15 mouse cellular contexts compared by ENCODE assay signal in the genomic region with DNA sequence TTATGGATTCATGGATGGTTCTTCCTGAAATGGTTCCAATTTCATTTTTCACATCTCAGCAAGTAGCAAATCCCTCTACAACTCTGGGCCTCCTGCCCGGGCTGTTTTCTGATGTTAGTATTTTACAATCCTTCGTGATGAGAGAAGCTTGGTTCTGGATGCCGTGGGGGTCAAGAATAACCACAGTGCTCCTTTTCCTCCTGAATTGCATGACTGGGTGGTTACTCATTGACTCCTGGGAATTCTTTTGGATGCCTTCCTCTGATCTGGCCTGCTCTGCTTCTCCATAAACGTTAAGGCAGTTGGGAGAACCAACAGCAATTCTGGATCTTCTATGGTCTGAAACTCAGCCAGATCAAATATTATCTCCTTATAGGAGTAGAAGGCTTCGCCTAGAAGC. TPM values are rescaled to one million over a fixed set of nuclear protein-coding genes. Genes with fewer than 3 reads are reported as not detected.
A peak's percentile ranks its signal among the peaks of the same experiment; 100 is the strongest.
DNase-seq lines count a peak whose midpoint lies in the region; ATAC-seq lines count a peak whose summit lies in the region.
"Had no signal": no experiment of that assay in that cellular context is flagged by ENCODE, and none has a peak within 500 bp of the region (broad histone marks: within the 10 kb centered on the region; RNA-seq: fewer than 3 reads in every experiment).

No protein-coding gene starts in this region.

- no peaks in the 10 kb centered on the region for H3K36me3 ChIP-seq in heart, embryonic 11.5 days (ENCODE audit: control insufficient read depth, insufficient read depth, low read length)
- no peaks in the 10 kb centered on the region for H3K36me3 ChIP-seq in hindbrain, embryonic 11.5 days (ENCODE audit: control insufficient read depth, insufficient read depth, low read length)
- H3K36me3 ChIP-seq: liver, embryonic 13.5 days had no signal

- no peak overlapping the region for H3K27ac ChIP-seq in heart, embryonic 11.5 days (ENCODE audit: low read depth, low read length)
- H3K27ac ChIP-seq in hindbrain, embryonic 11.5 days (ENCODE audit: low read depth, low read length): no peak overlapping the region
- H3K27ac ChIP-seq: liver, embryonic 13.5 days had no signal

- H3K4me3 ChIP-seq in heart, embryonic 11.5 days (ENCODE audit: low read depth, low read length): no peak overlapping the region
- no peak overlapping the region for H3K4me3 ChIP-seq in hindbrain, embryonic 11.5 days (ENCODE audit: low read depth, low read length)
- H3K4me3 ChIP-seq: liver, embryonic 13.5 days had no signal

- H3K4me2 ChIP-seq in heart, embryonic 11.5 days: no peak overlapping the region
- no peak overlapping the region for H3K4me2 ChIP-seq in hindbrain, embryonic 11.5 days (replicated peaks; ENCODE audit: low read depth, low read length)
- H3K4me2 ChIP-seq: liver, embryonic 13.5 days had no signal

- H3K9ac ChIP-seq in heart, embryonic 11.5 days (ENCODE audit: low read depth, low read length): no peak overlapping the region
- no peak overlapping the region for H3K9ac ChIP-seq in hindbrain, embryonic 11.5 days (ENCODE audit: low read depth, low read length)
- H3K9ac ChIP-seq: liver, embryonic 13.5 days had no signal

- ATAC-seq in heart, embryonic 11.5 days (replicated peaks; ENCODE audit: insufficient number of reproducible peaks, low FRiP score, low TSS enrichment): no peak
- no peak for ATAC-seq in hindbrain, embryonic 11.5 days (ENCODE audit: low FRiP score)
- ATAC-seq: intestine, postnatal 0 days had no signal

- no peaks in the 10 kb centered on the region for H3K9me3 ChIP-seq in heart, embryonic 11.5 days (replicated peaks; ENCODE audit: control insufficient read depth, low read length)
- H3K9me3 ChIP-seq in hindbrain, embryonic 11.5 days (ENCODE audit: control insufficient read depth, low read length): no peaks in the 10 kb centered on the region
- H3K9me3 ChIP-seq: liver, embryonic 13.5 days had no signal

- H3K4me1 ChIP-seq in heart, embryonic 11.5 days (ENCODE audit: control insufficient read depth, insufficient read depth, low read length): no peaks in the 10 kb centered on the region
- no peaks in the 10 kb centered on the region for H3K4me1 ChIP-seq in hindbrain, embryonic 11.5 days (replicated peaks; ENCODE audit: control insufficient read depth, insufficient read depth, low read length)
- H3K4me1 ChIP-seq: liver, embryonic 13.5 days had no signal

- 77% methylated on average over 5 of the region's 5 CpGs for WGBS in heart, embryonic 11.5 days (ENCODE audit: insufficient replicate concordance)
- 84% methylated on average over 5 of the region's 5 CpGs for WGBS in hindbrain, embryonic 11.5 days

- peak; percentile 46 for DNase-seq in heart, adult 8-10 months (ENCODE audit: low spot score)
- DNase-seq in brain, adult 2 months (ENCODE audit: low read depth, low spot score): peak; percentile 4
- peak; percentile 84 for DNase-seq in kidney, adult 11 months
- peak; percentile 72 to 87 for DNase-seq in kidney, postnatal 36 days
- no peak for DNase-seq in ovary, postnatal 10 days (ENCODE audit: low spot score)
- DNase-seq in hindbrain, embryonic 11.5 days (ENCODE audit: low spot score): no peak
- no peak for DNase-seq in spleen, adult 18-20 months
- DNase-seq: adrenal gland, adult 2 months; cerebellum, postnatal 14 days; liver, embryonic 13.5 days; lung, postnatal 14 days; midbrain, embryonic 14.5 days had no signal

- H3K27me3 ChIP-seq in heart, embryonic 11.5 days (ENCODE audit: control insufficient read depth, insufficient read depth, low read length): no peaks in the 10 kb centered on the region
- H3K27me3 ChIP-seq in hindbrain, embryonic 11.5 days (ENCODE audit: control insufficient read depth, insufficient read depth, low read length): no peaks in the 10 kb centered on the region
- H3K27me3 ChIP-seq: liver, embryonic 13.5 days had no signal

RNA-seq across cellular contexts. Expression of a gene that starts 22.2 kb away (rescaled TPM):
- not detected for total RNA-seq in heart, adult 8-10 months (2022)
- 0.27 TPM in 1 of 2 replicates, not detected in the other for polyA plus RNA-seq in heart, embryonic 11.5 days (2014; fragmentation: Nextera tagmentation; extraction: Ambion mirVana)
- 23.2 and 25.5 TPM in 2 replicates for polyA plus RNA-seq in hindbrain, embryonic 11.5 days (2014; fragmentation: Nextera tagmentation; extraction: Ambion mirVana)
- total RNA-seq: adrenal gland, adult 2 months; heart, postnatal 14 days had no signal
- polyA plus RNA-seq: adrenal gland, adult 2 months had no signal

Comparison
In these comparisons a context has a peak if more than half of its experiments do, and no peak if none do; other contexts are left out.
1. DNase-seq: peak in heart, adult 8-10 months (single experiment), brain, adult 2 months (single experiment), kidney, adult 11 months (single experiment) and kidney, postnatal 36 days (2 of 2); none in ovary, postnatal 10 days (single experiment), hindbrain, embryonic 11.5 days (single experiment) and spleen, adult 18-20 months (0 of 2).
2. RNA of a gene that starts 22.2 kb away (polyA plus RNA-seq): 23.2 to 25.5 TPM in hindbrain, embryonic 11.5 days; 0.27 TPM in heart, embryonic 11.5 days; every median in the first group is over 10 times any median in the second.